Mouse (Mus musculus) neural tube, postnatal 0 days (tissue): ENCODE measurements around the gene Muc3. TPM values are rescaled to one million over a fixed set of nuclear protein-coding genes. Genes with fewer than 3 reads are reported as not detected.

ENCODE experiments used
- polyA plus RNA-seq: library from polyadenylated mRNA; unstranded; fragments of >200 nt; fragmentation: Nextera tagmentation; extraction: Ambion mirVana; gene quantifications from 2 replicates; pipeline ENCODE4 v1.2.1, GENCODE M21; 2015

Gene Muc3
- not detected in 2 replicates for polyA plus RNA-seq

GRCm38 (mm10) chr5:137149272-137149882 is at the start of gene Muc3:
Gene Muc3 (minus strand): TSS chr5:137149322.

DNA sequence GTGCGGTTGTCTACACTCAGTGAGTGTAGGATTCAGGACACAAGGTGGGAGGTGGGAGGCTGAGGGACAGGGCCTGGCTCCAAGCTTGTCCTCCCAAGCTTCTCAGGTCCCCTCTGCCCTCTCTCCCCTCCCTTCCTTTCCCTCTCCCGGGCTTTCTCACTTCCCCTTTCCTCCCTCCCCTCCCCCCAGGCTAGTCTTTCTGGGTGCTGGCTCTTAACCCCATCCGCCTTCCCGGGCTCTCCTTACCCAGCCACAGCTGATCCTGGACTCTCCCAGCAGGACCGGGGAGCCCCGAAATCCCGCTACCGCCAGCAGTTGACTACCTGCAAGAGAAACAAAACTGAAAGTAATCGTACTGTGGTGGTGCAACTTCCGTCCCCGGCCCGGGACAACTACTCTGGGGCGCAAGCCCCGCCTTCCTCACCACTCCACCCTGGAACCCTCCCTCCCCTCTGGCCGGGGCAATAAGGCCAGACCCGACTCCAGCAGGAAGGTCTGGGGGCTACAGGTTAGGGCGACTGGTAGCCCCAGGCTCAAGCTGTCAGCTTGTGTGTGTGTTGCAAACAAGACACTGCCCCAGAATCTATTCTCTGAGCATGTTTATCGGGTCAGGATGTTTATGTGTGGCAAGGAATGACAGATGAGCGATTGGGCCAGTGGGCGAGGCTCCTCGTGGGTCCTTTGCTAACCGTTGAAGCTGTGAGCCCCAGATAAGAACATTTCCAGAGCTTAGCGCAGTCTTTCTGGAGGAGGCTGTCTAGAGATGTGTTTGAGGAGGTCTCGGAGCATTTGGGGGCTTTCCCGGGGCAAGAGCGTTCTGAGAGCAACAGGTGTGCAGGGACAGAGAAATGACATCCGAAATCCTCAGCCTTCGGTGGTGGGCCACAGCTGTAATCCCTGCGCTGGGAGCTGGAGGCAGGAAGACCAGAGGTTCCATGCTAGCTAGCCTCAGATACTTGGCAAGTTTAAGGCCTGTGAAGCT is 33.0 kb downstream of the Muc3 start, which contains the start of gene Trim56:
Gene Trim56, minus strand, starts transcription at position 344 of the 982 bp plus-strand sequence.

Other genes with a start within 250 kb of the Muc3 start
- gene Ift22, start 241.2 kb downstream of the Muc3 start, polyA plus RNA-seq = 110 and 131 TPM in 2 replicates
- 392 and 407 TPM in 2 replicates for gene Fis1, start 196.0 kb downstream of the Muc3 start, polyA plus RNA-seq
- gene Cldn15, start 182.7 kb downstream of the Muc3 start, polyA plus RNA-seq = 0.10 and 0.17 TPM in 2 replicates
- gene Plod3, start 162.3 kb downstream of the Muc3 start, polyA plus RNA-seq = 27.7 and 33.2 TPM in 2 replicates
- 142 and 162 TPM in 2 replicates for gene Znhit1, start 161.3 kb downstream of the Muc3 start, polyA plus RNA-seq
- 56.1 and 64.7 TPM in 2 replicates for gene Vgf, start 122.9 kb downstream of the Muc3 start, polyA plus RNA-seq
- 195 and 218 TPM in 2 replicates for gene Ap1s1, start 103.2 kb downstream of the Muc3 start, polyA plus RNA-seq
- 0.08 and 0.20 TPM in 2 replicates for gene Serpine1, start 77.1 kb downstream of the Muc3 start, polyA plus RNA-seq
- gene Trim56, start 33.1 kb downstream of the Muc3 start, polyA plus RNA-seq = 2.6 and 2.9 TPM in 2 replicates
- gene Muc3a, start 63.1 kb upstream of the Muc3 start, polyA plus RNA-seq = 0.67 and 1.4 TPM in 2 replicates
- gene Ache, start 138.2 kb upstream of the Muc3 start, polyA plus RNA-seq = 188 and 212 TPM in 2 replicates
- 37.3 and 43.0 TPM in 2 replicates for gene Ufsp1, start 145.3 kb upstream of the Muc3 start, polyA plus RNA-seq
- 46.0 and 56.6 TPM in 2 replicates for gene Srrt, start 158.4 kb upstream of the Muc3 start, polyA plus RNA-seq
- 12.2 and 12.7 TPM in 2 replicates for gene Trip6, start 165.1 kb upstream of the Muc3 start, polyA plus RNA-seq
- 28.1 and 31.7 TPM in 2 replicates for gene Slc12a9, start 184.3 kb upstream of the Muc3 start, polyA plus RNA-seq
- 5.3 and 5.5 TPM in 2 replicates for gene Ephb4, start 200.8 kb upstream of the Muc3 start, polyA plus RNA-seq